Mouse (Mus musculus) adrenal gland, adult (tissue): ENCODE data around the gene Rpl14.

Source experiments
- DNase-seq, 2 experiments: peaks; one replicate each; pipeline ENCODE4 v3.0.0; 2022 to 2023; ENCODE audit warnings: low spot score in 1 of 2; ENCODE audit not compliant: inconsistent age in 2 of 2

Gene Rpl14

DNA sequence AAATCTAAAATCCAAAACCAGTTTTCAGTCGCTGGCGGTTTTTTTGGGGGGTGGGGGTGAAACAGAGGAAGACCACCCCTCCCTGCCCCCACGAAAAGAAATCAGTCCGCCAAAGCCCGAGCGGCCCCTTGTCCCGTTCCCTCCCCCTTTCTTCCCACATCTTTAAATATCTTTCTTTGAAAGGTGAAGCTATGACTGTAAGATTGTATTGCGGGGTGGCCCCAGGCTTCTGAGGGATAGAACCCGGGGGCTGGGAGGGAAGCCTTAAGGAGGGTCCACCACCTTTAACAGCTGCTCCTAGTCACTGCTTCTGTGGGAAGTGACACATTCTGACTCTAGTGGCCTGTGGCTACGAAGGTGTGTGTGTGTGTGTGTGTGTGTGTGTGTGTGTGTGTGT, 32.3 kb downstream of the Rpl14 start:
- no peak for DNase-seq

- no peak for DNase-seq
Observed at GRCm38 (mm10) chr9:120603956-120604355, 32.7 kb downstream of the Rpl14 start.

DNA sequence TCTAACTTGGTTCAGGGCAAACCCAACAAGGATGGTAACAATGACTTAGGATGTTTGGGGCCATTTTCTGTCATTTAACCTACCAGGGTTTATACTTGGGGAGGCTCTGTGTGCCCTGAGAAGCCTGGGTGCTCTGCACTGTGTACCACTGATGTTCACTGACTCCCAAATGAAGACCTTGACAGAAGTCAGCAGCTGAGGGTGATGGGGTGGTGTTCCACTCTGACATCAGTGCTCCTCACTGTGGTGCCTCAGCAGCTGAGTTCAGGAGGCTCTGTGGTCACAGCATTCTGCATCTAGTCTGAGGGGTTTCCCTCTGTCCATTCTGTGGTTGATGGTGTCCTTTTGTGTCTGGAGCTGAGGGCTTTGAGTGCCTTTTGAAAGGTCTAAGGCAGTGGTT, 39.8 kb downstream of the Rpl14 start:
- DNase-seq: no peak

- DNase-seq: no peak
Observed at GRCm38 (mm10) chr9:120614059-120614458, 42.8 kb downstream of the Rpl14 start.

GRCm38 (mm10) chr9:120618101-120618500, 46.9 kb downstream of the Rpl14 start:
- DNase-seq: no peak

DNA sequence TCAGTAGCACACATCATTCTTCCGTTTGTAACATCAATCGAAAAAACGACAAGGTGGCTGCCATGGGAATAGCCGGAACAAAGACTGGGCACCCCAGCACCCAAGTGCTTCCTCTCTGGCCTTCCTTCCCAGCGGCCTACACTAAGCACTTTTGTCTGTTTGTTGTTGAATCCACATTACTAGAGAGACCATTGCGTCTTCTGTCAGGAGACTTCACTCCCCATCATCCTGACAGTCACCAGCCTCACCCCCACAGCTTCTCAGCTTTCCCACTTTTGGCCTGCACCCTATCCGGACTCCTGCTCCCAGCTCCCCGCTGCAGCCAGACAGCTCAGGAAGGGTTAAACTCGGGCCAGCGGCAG, 48.1 kb downstream of the Rpl14 start:
- no peak for DNase-seq

GRCm38 (mm10) chr9:120619709-120620408, 48.6 kb downstream of the Rpl14 start:
- DNase-seq: no peak

- DNase-seq: no peak
Observed at GRCm38 (mm10) chr9:120620409-120620745, 49.1 kb downstream of the Rpl14 start.
